Mouse (Mus musculus) frontal cortex, adult (tissue): Measurements from ENCODE around the gene 4930447C04Rik.

Source experiments
- ATAC-seq: cut with Nextera tagmentation; 2 replicates; pipeline ENCODE4 v1.9.2; 2017; ENCODE audit warnings: mild to moderate bottlenecking, moderate library complexity, mixed read lengths; ENCODE audit not compliant: low TSS enrichment

4930447C04Rik gene

DNA sequence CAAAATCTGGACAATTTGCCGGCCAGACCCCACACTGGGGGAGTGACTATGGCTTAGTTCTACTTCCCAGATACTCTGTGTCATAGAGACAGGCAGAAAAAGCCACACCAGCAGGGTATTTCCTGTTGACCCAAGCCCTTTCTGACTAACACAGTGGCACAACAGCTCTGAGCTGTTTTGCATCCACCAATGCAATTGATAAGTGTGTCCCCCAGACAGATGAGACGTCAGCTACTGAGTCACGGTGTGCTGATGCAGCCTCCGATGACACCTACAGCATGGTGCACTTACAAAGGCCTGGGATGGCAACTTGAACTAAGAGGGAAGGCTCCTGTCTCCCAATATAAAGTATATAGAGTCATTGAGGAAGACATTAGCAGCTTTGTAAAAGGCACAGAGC is 103.3 kb downstream of the 4930447C04Rik start:
- no peak for ATAC-seq

- no peak for ATAC-seq
These were observed 105.0 kb downstream of the 4930447C04Rik start for GRCm38 (mm10) chr12:72835518-72836015.

- ATAC-seq = no peak
These were observed 105.6 kb downstream of the 4930447C04Rik start for GRCm38 (mm10) chr12:72834773-72835517.

DNA sequence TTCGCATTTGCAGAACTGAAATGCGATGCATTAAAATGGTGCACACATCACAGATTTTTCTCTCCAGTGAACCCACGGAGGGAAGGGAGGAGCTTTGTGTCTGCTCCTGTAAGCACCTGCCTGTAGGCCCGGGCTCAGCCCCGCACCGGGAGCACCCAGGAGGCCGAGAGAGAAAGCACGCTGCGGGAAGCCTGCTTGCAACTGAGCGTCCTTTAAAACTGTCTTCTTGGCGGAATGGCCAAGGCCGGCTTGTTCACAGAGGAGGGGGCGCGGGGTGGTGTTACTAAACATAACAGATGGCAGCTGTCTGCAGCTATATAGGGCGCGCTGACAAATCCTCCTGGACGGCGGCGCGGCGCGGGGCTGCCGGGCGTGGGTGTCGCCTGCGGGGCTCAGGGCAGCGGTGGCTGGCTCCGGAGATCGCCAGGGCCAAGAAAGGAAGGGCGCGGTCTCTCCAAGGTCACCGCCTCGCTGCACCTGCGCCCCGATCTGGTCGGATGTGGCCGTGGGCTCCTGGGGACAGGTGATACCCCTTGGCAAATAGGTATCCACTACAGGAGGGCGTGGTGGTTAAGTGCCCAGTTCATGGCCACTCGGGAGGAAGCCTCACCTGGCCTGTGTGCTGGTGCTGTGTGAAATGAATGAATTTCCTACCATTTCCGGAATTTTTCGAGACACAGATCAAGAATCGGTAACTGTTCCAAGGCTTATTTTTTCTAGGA is 108.7 kb downstream of the 4930447C04Rik start:
- ATAC-seq = peak; percentile 81
